Mouse (Mus musculus) erythroid progenitor cell, adult 5-6 weeks (primary cell): ENCODE results near the gene Ccdc63. TPM values are rescaled to one million over a fixed set of nuclear protein-coding genes. Genes with fewer than 3 reads are reported as not detected.

Source experiments
- ATAC-seq: replicated peaks from 2 replicates; pipeline ENCODE4 v1.8.0; 2016; ENCODE audit warnings: moderate number of reproducible peaks, mild to moderate bottlenecking, moderate TSS enrichment, inconsistent platforms; ENCODE audit not compliant: poor library complexity, low FRiP score, severe bottlenecking
- total RNA-seq, 2 experiments: library from RNA; stranded (forward) in 1 of 2; stranded (reverse) in 1 of 2; fragments of 150-400 nt in 1 of 2; fragments of 186-747, 209-891 nt in 1 of 2; gene quantifications; 2 replicates each; pipeline versions ENCODE4 v1.2.3 to v1.2.4; 2015 to 2017; ENCODE audit warnings: low replicate concordance in 2 of 2

The Ccdc63 gene
- total RNA-seq, 2 experiments from 2014 or later = not detected

DNA sequence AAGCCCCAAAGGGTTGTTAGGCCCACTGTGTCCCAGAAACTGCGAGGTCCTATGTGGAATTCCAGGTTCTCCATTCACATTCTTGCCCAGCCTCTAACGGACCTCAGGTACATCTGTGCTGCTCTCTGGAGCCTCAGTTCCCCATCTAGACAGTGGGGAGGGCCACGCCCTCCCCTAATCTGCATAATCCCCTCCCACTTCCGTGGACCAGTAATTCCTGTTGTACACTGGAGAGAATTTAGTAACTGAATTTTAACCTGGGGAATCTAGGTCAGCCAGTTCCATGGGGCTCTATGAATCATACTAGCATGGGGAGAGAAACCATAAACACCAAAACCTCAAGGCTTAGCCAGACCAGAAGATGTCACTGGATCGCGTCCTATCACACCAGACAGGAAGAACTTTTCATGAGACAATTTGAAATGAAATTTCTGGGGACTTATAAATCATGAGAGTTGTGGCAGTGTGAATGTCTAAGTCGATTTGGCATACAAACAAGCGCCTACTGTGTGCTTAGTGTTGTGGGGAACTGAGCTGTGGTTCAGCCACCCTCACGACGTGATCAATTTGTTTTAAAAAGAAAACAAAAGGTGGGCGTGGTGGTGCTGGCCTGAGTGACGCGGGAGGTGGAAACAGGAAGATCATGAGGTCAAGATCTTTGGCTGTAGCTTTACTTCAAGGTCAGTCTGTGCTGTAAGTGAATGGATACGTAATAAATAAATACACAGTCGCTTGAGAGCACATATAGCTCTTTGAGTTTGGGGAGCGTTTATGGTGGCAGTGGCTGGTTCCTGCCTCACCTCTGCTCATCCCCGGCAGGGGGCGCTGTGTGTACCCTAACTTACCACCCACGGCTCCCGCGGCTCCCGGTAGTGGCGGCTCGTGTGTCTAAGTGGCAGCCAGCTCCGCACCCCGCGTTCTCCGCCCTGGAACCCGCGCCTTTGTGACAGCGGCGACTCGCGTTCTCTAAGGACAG lies 9.3 kb downstream of the Ccdc63 start:
- ATAC-seq = peak; percentile 90

DNA sequence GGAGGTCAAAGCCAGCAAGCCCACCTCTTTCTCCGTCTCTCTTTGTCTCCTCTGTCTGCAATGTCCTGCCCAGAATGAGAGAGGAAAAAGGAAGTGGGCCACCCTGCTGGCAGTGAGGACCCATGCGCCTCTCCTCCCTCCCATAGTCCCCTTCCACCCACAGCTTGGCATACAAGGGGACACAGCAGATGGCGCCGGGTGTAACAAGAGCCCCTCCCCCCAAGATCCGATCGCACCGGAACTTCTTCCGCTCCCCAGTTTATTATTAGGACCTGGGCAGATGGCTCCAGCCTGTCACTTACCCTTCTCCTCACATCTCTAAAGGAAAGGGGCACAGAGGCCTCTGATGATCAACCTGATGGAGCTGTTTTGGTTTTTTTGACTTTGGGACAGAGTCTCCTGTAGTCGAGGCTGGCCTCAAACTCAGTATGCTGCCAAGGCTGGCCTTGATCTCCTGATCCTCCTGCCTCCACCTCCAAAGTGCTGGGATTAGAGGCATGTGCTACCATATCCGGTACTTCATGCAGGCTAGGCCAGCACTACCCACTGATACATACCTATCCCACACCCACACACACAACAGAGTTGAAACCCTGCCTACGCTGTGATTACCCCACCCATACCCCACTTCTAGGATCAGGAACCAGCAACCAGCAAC lies 10.2 kb downstream of the Ccdc63 start:
- ATAC-seq = no peak

DNA sequence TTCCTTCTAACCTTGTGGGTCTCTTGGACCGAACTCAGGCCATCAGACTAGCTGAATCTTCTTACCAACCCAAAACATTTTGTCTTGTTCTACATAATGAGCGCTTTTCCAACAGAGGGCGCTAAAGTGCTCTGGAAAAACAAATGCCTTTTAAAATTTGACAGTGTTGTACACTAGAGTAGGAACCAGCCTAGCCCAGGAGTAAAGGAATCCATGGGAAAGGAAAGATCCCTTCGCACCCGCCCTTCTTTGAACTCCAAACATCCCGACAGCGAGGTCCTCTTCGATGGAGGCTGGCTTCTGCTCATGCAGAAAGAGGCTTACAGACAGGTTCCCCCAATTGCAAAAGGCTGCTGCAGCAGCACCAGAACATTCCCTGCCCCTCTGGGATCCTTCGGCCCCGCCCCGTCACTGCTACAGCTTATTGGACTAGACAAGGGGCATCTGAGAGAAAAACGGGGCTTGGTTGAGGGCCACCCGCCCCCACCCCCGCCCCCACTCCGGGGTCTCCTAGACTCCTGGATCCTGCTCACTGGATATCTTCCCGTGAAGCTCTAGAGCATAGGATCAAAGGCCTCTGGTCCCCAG lies 11.5 kb downstream of the Ccdc63 start:
- no peak for ATAC-seq

DNA sequence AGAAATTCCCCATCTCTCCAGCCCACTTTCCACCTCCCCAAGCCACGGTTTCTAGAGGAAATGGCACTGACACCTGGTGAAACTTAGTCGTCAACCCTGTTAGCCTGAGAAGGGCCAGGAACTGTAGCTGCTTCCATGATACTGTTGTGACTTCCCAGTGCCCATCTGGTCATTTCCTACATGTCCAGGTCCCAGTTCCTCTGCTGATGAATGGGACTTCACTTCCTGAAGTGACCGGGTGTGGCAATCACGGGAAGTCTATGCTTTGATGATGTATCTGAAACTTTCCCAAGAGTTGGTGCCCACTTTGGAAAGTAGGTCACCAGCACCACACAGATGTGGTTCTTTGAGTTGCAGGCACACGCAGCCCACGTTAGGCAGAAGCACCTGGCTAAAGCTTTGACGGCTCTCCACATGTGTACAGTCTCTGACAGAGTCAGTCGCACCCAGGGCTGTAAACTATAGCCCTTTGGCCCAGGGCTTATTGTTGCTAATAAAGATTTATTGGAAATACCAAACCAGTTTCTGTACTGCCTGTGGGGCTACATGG lies 15.3 kb downstream of the Ccdc63 start:
- no peak for ATAC-seq

DNA sequence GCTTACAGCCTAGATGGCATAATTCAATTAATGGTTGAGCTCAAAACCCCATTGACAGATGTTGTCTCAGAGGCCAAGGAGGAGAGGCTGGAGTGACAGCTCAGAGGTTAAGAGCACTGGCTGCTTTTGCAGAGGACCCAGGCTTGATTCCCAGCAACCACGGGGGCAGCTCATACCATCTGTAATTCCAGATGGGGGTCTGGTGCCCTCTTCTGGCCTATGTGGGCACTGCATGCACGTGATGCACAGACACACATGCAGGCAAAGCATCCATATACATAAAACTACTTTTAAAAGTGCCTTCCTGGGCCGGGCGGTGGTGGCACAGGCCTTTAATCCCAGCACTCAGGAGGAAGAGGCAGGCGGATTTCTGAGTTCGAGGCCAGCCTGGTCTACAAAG lies 24.4 kb downstream of the Ccdc63 start:
- ATAC-seq = 0 out of 2 replicates have a peak, but pooled peaks have one; percentile 43

DNA sequence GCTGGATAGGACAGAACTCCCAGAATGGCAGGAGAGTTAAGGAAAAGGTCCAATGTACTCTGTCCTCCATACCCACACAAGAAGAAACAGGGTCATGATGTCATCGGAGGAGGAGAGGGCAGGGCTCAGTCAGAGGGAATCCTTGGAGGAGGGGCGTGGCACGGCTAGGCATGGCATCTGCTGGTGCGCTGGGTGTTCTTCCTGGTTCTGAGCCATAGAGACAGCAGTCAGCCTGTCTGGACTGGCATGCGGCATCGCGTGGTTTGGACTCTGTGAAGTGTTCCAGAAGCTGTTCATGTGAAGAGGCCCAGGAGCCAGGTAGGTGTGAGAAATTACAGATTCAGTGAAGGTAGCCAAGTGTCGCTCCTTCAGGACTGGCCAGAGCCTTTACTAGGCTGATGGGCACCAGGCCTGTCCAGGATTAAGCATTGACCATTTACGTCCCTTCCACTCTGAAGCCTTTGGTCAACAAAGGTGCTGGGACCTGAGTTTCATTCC lies 25.3 kb downstream of the Ccdc63 start:
- no peak for ATAC-seq

DNA sequence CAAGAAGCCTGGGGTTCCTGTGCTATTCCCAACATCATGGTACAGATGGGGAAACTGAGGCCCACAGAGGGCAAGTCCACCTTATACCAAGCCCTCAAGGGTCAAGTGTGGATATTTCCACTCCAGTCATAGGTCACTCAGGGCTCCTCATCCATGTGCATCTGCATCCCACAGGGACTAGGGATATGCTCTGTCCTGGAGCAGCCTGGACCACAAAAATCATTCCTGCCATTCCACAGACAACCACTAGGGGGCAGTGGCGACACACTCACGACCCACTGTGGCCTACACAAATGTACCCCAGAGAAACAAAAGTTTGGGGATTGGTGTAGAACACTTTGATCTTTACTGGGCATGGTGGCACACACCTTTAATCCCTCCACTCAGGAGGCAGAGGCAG lies 26.4 kb downstream of the Ccdc63 start:
- ATAC-seq = 0 out of 2 replicates have a peak, but pooled peaks have one; percentile 56

DNA sequence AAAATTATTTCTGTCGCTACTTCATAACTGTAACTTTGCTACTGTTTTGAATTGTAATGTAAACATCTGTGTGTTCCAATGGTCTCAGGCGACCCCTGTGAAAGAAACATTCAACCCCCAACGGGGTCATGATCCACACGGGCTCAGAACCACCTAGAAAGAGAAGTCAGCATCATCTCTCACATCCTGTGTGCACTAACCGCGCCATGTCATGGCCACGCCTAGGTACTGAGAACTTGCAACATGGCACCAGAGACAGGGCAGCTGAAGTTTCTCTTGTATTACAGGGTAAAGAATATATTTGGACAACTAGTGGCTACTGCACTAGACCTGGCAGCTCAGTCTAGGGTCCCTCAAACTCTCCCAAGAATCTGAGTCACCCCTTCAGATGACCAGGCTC lies 27.2 kb downstream of the Ccdc63 start:
- ATAC-seq = no peak

DNA sequence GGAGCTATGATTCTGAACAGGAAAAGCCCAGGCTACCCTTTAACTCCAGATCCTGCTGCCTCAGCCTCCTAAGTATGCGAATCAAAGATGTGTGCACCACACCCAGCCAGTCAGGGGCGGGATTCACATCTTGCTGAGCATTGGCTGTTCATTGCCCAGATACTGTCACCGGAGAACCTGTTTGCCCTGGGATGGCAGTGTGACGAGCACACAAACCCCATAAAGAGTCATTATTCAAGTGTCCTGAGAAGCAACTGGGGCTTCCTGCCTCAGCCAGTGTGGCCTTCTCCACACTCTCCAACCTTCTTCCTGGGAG lies 28.7 kb downstream of the Ccdc63 start:
- no peak for ATAC-seq

DNA sequence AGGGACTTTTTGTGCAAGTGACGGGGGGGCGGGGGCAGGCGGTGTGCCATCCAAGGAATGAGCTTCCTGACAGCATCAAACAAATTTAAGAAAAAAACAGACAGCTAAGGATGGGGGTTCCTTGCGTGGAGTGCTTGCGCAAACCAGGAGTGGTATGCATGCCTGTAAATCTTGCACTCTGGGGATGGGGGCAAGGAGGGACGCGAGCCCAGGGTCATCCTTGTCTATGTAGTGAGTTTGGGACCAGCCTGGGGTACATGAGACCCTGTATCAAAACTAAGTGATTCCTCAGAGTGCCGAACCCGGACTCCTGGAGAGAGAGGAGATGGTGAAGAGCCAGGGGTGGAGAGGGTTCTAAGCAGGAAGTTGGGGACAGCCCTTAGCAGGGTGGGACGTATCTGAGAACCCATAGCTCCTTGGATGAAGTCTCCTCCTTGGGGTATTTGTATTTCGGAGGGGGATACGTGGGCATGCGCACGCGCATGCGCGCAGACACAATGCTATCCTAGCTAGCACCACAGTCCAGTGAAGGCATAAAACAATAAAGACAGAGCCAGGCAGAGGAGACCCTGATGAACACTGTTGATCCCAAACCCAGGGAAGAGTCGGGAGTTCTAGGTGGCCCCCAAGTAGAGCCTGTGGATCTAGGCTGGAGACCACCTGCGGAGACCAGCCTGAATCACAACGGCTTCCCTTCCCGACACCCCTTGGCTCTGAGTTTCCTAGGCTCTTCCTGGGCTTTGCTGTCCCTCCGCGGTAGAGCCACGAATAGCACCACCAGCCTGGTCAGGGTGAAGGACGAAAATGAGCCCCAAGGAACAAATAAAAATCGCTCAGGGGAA lies 29.3 kb downstream of the Ccdc63 start:
- no peak for ATAC-seq

DNA sequence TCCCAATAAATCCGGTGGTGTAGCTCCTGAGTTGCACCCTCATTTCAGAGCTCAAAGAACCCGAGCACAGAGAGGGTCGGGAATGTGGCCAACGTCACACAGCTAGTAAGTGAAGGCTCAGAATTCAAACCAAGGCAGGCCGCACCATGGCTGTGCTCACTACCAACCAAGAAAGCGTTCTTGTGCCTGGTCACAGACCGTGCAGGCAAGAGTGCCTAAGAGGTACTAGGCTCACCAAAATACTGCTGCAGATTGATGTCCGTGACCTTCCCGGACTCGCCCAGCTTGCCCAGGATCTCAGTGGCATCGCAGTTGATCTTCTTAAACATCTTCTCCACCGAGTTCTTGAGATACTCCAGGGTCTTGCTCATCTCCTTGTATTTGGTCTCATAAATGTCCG lies 30.0 kb downstream of the Ccdc63 start:
- ATAC-seq = no peak

DNA sequence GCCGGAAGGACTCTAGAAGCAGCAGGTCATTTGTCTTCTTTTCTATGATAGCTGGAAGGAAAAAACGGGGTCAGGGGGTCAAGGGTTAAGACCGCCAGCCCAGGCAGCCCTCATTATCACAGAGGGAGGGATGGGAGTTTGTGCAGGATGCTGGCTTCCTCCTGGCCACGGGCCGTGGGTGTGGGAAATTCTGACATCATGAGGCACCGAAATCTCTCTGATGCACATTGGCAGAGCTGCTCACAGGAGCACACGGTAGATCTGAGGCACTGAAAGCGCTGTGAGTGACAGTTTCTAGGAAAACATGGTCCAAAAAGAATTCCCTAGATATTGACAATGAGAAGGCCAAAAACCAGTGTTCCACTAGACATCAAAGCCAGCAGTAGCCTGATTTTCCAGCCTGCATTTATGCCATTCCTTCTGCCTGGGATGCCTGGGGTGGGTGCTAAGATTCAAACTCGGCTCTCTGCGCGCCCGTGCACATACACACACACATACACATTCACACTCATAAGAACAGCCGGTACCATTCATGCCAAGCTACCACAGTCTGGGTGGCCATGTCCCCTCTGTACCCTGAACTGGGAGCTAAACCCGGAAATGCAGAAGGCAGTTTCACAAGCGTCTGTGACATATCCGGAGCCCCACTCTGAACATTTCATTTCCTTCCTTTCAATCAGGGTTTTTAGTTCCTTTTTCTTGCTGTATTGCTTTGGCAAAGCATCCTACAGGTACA lies 31.1 kb downstream of the Ccdc63 start:
- no peak for ATAC-seq

DNA sequence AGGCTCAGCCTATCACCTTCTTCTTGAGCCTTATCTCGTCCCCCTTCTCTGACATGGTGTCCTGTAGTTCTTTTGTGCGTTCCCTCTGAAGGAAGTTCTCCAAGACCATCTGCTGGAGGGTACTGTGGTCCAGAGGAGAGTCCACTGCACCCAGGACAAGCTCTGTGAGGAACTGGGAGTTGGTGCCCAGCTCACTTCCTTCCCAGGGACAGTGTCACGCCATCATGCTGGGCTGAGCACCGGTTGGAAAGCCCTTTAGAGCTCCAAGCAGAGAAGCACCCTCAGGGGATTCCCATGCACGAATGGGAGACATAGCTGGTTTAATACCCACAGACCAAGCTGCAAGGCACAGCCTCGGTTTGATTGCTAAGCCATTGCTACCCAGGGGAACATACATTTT lies 32.5 kb downstream of the Ccdc63 start:
- no peak for ATAC-seq

DNA sequence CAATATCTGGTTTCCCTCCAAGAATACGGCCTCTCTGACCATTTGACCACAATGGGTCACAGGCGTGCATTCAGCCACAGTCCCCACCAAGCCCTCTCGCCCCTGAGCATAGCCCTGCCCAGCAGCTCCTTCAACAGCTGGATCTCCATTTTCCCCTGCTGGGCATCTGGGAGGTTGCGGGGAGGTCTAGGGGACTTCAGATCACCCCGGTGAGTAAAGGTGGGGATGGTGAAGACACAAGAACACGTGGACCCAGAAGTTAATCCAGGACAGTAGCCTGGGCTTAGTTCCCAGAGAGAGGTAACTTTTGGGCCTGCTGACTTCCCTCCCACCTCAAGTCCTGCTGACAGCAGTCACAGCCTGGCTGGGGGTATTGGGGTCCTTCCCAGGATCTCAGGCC lies 34.4 kb downstream of the Ccdc63 start:
- ATAC-seq = no peak

DNA sequence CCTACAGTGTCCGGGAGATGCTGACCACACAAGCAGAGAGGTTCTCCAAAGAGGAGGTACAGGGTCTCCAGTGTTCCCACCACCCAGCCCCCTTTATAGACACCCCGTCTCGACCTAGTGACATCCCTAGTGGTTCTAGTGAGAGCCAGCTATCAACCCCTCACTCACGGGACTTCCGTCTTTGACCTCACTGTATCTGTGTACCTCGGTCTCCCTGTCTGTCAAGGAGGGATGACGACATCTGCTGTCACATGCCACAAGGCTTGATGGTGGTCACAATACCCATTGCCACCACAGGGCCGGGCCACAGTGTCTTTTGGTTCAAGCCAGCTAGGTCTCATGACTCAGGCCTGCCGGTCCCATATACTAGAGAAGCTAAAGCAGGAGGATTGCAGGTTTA lies 35.6 kb downstream of the Ccdc63 start:
- no peak for ATAC-seq

DNA sequence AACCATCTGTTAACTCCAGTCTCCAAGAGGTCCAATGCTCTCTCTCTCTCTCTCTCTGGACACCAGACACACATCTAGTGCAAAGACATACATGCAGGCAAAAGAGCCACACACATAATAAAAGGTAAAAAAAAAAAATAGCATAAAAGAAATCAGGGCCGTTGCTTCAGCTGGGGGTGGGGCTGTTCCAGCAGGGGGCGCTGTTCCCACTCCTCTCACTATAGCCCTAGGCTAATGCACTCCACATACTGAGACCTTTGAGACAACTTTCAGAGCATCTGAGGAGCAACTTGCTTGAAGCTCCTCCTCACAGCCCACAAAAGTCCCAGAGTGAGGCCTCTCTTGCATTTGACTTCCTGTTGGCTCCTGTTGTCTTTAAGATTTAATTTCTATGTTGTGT lies 36.4 kb downstream of the Ccdc63 start:
- ATAC-seq = no peak

DNA sequence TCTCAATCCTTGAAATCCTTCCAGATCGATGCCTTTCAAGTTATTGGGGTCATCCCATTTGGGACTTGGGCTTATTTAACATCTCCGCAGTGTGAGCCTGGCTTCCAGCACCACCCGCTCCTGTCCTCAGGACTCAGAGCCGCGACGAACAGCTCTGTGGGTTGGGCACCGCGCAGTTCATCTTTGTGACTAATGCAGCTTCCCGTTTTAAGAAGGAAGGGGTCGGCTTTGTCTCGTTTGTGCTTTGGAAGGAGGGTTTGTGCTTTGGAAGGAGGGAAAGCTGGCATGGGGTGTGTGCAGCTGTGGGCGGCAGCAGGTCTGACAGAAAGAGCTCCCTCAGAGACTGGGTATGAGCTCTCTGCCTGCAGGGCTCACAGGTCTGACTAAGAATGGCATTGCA lies 37.5 kb downstream of the Ccdc63 start:
- no peak for ATAC-seq

DNA sequence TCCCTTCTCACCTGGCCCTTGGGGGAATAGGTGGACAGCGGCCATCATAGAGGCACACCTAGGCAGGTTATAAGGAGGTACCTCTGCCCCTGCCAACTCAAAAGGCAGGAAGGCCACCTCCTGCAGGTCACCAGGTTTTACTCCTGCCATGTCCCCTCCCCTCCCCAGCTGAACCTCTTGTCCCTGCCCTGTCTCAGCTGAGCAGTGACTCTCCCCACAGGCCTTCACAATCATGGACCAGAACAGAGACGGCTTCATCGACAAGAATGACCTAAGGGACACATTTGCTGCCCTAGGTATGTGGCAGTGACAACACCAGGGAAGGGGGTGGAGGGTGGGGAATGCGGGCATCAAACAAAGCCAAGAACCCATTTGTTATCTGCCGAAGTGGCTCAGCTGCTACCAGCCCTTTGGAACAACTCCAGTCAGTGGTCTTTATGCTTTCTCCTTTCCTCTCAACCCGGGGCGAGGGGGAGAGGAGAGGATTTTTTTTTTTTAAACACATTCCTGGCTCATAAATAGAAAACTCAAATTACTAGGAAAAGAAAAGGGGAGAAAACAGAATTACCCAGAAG lies 38.1 kb downstream of the Ccdc63 start:
- no peak for ATAC-seq

DNA sequence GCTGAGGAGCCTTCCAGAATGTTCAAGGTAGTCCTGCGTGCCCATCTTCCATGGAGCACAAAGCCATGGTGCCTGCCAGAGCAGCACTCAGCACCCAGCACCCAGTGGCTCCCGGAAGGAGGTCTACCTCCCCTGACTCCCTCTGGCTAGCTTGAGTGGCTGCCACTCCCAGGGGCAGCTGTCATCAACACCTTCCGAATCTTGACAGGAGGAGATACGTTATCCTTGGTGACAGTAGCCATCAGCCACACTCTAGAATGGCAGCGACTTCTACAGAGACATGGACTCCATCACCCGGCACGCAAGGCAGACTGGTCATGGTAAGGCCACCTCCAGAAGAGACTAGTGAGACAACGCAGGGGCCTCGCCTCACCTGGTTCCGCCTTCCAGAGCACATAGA lies 46.2 kb downstream of the Ccdc63 start:
- ATAC-seq = no peak
